Mouse (Mus musculus): ENCODE measurements around the gene Samsn1. TPM values are rescaled to one million over a fixed set of nuclear protein-coding genes. Genes with fewer than 3 reads are reported as not detected.

Samsn1 gene
- total RNA-seq, 2 experiments from 2014 or later: 0.96 to 1.1 TPM

GRCm38 (mm10) chr16:75961487-75961886 is 60.6 kb downstream of the Samsn1 start:
- intact Hi-C loops (cut with DNase I): no loop called here
- DNase-seq: no peak

- intact Hi-C loops (cut with DNase I): no loop called here
- DNase-seq: peak; percentile 22 to 26
These were observed 61.0 kb downstream of the Samsn1 start for GRCm38 (mm10) chr16:75961036-75961435.

GRCm38 (mm10) chr16:75933357-75933756 is 88.7 kb downstream of the Samsn1 start:
- no peak for DNase-seq

GRCm38 (mm10) chr16:75930222-75930553 is 91.9 kb downstream of the Samsn1 start:
- intact Hi-C loops (cut with DNase I): no loop called here

More at GRCm38 (mm10) chr16:75933357-75933756, 88.7 kb downstream of the Samsn1 start:
- intact Hi-C loops (cut with DNase I): no loop called here

GRCm38 (mm10) chr16:75929536-75930221 is 92.4 kb downstream of the Samsn1 start:
- intact Hi-C loops (cut with DNase I): no loop called here

More at GRCm38 (mm10) chr16:75930222-75930553, 91.9 kb downstream of the Samsn1 start:
- no peak for DNase-seq

GRCm38 (mm10) chr16:75926511-75926910 is 95.6 kb downstream of the Samsn1 start:
- no peak for DNase-seq
- intact Hi-C loops (cut with DNase I): no loop called here

More at GRCm38 (mm10) chr16:75929536-75930221, 92.4 kb downstream of the Samsn1 start:
- no peak for DNase-seq

GRCm38 (mm10) chr16:75920870-75921269 is 101.2 kb downstream of the Samsn1 start:
- intact Hi-C loops (cut with DNase I): no loop called here
- no peak for DNase-seq

GRCm38 (mm10) chr16:75919298-75919697 is 102.8 kb downstream of the Samsn1 start:
- no peak for DNase-seq
- intact Hi-C loops (cut with DNase I): no loop called here

GRCm38 (mm10) chr16:75917712-75918111 is 104.4 kb downstream of the Samsn1 start:
- intact Hi-C loops (cut with DNase I): no loop called here
- no peak for DNase-seq

- intact Hi-C loops (cut with DNase I): no loop called here
- no peak for DNase-seq
These were observed 110.0 kb downstream of the Samsn1 start for GRCm38 (mm10) chr16:75912051-75912450.

- DNase-seq: peak; percentile 11 to 15
These were observed 113.2 kb downstream of the Samsn1 start for GRCm38 (mm10) chr16:75908635-75909494.

GRCm38 (mm10) chr16:75906790-75907189 is 115.3 kb downstream of the Samsn1 start:
- no peak for DNase-seq
- intact Hi-C loops (cut with DNase I): no loop called here

More at GRCm38 (mm10) chr16:75908635-75909494, 113.2 kb downstream of the Samsn1 start:
- intact Hi-C loops (cut with DNase I): no loop called here

GRCm38 (mm10) chr16:75906260-75906659 is 115.8 kb downstream of the Samsn1 start:
- DNase-seq: no peak
- intact Hi-C loops (cut with DNase I): no loop called here

GRCm38 (mm10) chr16:75905324-75905723 is 116.8 kb downstream of the Samsn1 start:
- intact Hi-C loops (cut with DNase I): no loop called here
- DNase-seq: no peak

GRCm38 (mm10) chr16:75904072-75904471 is 118.0 kb downstream of the Samsn1 start:
- no peak for DNase-seq
- intact Hi-C loops (cut with DNase I): no loop called here

GRCm38 (mm10) chr16:75903028-75903427 is 119.1 kb downstream of the Samsn1 start:
- no peak for DNase-seq
- intact Hi-C loops (cut with DNase I): no loop called here

- DNase-seq: no peak
- intact Hi-C loops (cut with DNase I): no loop called here
These were observed 122.0 kb downstream of the Samsn1 start for GRCm38 (mm10) chr16:75899885-75900620.

- intact Hi-C loops (cut with DNase I): no loop called here
- no peak for DNase-seq
These were observed 124.2 kb downstream of the Samsn1 start for GRCm38 (mm10) chr16:75897828-75898367.

- DNase-seq: no peak
- intact Hi-C loops (cut with DNase I): no loop called here
These were observed 127.7 kb downstream of the Samsn1 start for GRCm38 (mm10) chr16:75894263-75894901.

- no peak for DNase-seq
- intact Hi-C loops (cut with DNase I): no loop called here
These were observed 128.6 kb downstream of the Samsn1 start for GRCm38 (mm10) chr16:75893470-75893869.

All from heart, postnatal 10 days (tissue).